Mouse (Mus musculus): ENCODE measurements around the gene Tdp1.
A peak's percentile ranks its signal among the peaks of the same experiment; 100 is the strongest.

Gene Tdp1

DNA sequence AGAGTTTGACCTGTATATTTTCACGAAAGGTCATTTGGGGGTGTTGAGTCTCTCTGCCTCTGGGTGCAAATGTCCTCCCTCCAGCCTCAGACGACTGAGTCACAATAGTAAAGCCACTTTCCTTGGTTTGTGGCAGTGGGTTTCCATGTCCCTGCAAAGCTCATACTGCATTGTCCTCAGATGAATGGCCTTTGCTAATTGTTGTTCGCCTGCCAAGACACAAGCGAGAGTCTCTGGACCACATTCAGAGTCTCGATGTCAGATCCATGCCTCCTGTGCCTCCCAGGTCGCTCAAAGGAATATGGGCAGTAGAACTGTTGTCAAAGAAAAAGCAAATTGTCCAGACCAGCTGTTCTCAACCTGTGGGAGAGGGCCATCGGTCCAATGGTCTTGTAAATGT is 116.1 kb downstream of the Tdp1 start:
- DNase-seq (ENCODE audit: low spot score in 2 of 2): no peak

DNA sequence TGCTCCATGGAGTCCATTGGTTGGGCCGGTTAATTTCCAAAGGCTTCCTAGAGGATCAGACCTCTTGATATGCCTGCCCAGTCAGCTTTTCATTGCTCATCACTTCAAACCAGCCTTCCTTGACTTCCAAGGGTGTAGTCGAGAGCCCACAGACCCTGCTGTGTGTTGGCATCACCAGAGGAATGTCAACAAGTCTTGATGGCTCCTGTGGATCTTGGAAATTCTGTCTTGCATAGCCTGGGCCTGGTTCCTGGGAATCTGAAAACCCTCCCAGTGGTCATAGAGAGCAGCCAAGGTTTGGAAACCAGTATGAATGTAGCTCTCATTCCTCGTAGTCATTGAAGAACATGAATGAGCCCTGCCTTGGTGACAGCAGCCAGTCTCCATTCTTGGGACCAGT is 116.9 kb downstream of the Tdp1 start:
- DNase-seq (ENCODE audit: low spot score in 2 of 2): no peak

DNA sequence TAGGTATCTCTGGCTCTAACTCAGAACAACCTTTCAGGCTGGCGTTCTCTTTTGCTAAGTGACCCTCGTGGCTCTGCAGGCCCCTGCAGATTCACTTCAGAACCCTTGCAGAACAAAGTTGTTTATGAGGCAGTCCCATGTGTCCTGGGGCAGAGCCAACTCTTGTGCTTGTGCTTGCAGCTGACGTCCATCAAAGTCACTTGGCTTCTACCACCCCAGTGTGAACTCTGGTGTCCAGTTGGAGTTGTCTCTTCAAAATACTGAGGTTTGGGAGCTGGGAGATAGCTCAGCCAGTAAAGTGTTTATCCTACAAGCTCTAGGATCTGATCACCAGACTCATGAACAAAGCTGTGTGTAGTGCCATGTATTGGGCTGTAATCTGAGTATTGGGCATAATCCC is 117.6 kb downstream of the Tdp1 start:
- DNase-seq (ENCODE audit: low spot score in 2 of 2): no peak

DNA sequence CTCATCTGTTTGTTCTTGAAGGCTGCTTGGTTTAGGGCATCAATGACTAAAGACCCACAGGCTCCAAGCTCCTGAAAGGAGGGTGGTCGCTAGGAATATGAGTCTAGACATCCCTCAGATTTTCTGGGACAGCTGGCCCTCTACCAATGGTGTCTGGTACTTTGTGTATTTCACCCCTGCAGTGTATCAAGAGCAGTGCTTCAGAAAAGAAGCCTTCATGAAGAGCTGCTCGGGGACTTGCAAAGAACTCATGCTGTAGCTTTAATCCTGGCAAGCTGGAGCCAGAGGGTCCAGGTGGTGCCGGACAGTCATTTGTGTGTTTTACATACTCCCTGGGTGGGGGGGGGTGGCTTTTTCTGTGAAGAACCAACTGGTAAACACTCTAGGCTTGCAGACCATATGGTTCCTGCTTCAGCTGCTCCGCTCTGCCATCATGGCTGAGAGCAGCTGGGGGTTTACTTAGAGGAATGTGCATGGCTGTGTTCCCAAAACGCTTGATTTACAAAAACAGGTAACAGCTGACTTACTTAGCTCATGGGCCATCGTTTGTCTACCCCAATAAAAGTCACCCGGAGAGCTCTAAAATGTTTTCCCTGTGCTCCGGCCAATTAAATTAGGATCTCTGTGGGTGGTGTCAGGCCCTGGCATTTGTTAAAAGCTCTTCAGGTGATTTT is 118.7 kb downstream of the Tdp1 start:
- peak in 1 of 2 experiments; percentile 19 for DNase-seq (ENCODE audit: low spot score in 2 of 2)
